Mouse (Mus musculus) adrenal gland, postnatal 14 days (tissue): ENCODE results near the gene Slc6a20a. TPM values are rescaled to one million over a fixed set of nuclear protein-coding genes. Genes with fewer than 3 reads are reported as not detected.

ENCODE experiments used
- DNase-seq: peaks from one replicate; pipeline ENCODE4 v3.0.0; 2021; ENCODE audit warnings: mixed read lengths
- total RNA-seq: library from RNA; stranded (reverse); gene quantifications from 2 replicates; pipeline ENCODE4 v1.2.3, GENCODE M21; 2021

Slc6a20a gene
- total RNA-seq, 1 experiment from 2014 or later: 0.41 TPM

DNA sequence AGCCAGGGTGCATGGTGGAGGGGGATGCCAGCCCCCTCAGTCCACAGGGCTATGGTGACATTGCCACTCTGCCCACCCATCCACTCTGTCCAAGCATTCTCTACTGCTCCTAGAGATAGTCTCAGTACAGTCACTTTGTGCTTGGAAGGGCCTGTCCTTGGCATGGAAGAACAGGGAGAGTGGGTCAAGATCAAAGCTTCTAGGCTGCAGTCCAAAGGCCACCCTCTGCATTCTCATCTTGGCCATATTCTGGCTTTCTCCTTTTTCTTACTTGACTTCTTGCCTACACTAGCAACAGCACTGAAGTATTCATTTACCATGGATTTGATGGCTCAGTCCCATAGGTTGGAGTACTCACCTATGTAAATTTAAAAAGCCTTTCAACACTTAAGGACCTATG lies 40.5 kb downstream of the Slc6a20a start:
- peak; percentile 37 for DNase-seq

DNA sequence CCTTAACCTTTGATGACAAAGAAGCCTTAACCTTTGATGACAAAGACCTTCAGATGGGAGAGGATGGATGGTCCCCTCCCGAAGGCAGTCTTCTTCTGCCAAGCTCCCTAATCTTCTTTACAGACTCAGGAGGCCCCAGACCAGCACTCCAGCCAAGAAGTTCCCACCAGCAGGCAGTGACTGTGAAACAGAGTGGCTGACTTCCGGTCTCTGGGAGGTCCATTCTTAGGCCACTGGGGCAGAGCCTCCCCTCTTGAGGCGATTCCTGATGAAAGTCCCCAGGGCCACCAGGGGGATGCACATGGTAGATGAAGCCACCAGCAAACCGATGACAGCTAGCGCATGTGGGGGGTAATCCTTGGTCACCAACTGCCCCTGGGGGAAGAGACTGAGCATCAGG lies 41.9 kb downstream of the Slc6a20a start:
- no peak for DNase-seq

DNA sequence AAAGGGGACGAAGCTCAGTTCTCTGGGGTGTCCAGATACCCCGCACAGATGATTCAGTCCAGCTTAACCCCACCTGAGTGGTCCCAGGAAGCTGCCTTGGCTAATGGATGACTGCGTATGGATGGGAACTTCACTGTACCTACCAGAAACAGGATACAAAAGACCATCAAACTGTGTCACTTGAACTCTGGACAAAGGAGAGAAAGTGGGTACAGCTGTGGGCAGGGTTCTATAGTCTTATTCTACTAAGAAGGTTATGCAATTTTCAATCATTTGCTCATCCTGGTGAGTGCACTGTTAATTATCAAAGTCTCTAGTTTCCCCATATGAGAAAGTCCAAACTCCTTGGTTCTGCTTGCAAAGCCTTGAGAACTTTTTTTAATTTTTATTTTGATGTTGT lies 45.7 kb downstream of the Slc6a20a start:
- DNase-seq: no peak

DNA sequence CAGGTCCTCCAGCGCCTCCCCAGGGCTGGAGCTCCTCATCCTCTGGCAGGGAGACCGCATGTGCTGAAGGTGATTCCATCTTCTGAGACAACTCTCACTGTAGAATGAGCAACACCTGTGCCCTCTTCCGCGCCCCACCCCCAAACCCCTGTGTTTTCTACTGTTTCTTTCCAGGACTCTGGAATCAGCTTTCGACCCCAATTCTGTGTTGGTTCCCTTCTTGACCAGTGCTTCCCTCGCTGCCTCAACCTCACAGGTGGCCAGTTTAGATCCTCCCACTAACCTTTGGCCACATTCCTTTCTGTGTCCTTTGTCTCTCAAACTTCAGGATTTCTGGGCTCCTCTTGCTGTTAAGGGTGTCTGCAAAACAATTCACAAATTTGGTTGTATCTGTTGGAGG lies 46.4 kb downstream of the Slc6a20a start, which contains the start of gene Slc6a20b:
TSS of gene Slc6a20b (minus strand) at position 285 of the 400 bp plus-strand sequence.
- DNase-seq: no peak

DNA sequence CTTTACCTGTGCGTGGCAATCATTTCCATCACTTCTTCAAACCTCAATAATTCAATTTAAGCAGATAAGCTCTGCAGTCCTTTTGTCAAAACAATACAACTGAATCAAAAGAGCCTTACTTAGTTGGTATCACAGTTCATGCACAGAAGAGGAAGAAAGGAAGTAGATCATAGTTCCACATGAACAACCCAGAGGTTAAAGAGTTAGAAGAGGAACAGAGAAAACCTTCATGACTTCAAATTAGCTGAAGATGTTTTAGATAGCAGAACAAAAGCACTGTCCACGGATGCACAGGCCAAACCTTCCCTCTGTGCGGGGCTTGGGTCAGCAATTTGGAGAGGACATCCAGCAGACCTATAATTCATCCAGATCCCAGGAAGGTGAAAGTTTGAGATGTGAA lies 47.0 kb downstream of the Slc6a20a start:
- DNase-seq: no peak

DNA sequence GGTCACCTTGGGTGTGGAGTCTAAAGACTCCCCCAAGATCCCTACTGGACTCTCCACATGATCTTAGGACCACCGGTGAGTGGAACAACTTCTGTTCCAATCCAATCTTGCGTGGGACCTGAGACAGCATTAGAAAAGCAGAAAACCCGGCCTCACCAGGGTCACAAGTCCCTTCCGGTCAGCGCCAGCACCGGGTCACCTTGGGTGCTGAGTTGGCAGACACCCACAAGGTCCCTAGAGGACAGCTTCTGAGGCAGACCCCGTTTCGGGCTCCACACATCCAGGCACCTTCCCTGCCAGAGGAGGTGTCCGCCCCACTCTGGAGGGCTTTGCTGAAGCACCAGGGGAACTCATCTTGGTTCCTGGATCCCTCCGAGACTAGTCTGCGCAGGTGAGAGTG lies 52.9 kb downstream of the Slc6a20a start:
- DNase-seq: no peak

DNA sequence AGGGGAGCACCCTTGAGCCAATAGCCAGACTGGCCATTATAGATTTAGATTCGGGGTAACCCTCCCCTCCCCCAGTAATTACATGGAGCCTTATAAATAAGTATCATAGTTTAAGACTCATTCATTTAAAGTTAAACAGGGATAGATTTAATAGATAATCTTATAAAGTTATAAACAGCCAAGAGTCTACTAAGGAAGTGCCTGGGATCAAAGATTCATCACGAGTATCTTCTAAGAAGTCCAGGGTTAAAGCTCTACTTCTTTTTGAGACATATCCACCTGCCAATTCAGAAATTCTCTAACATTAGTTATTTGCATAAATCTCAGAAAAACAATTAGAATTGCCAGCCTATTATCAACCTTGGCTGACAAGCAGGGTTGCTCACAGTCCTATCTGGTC lies 53.9 kb downstream of the Slc6a20a start:
- DNase-seq: no peak

DNA sequence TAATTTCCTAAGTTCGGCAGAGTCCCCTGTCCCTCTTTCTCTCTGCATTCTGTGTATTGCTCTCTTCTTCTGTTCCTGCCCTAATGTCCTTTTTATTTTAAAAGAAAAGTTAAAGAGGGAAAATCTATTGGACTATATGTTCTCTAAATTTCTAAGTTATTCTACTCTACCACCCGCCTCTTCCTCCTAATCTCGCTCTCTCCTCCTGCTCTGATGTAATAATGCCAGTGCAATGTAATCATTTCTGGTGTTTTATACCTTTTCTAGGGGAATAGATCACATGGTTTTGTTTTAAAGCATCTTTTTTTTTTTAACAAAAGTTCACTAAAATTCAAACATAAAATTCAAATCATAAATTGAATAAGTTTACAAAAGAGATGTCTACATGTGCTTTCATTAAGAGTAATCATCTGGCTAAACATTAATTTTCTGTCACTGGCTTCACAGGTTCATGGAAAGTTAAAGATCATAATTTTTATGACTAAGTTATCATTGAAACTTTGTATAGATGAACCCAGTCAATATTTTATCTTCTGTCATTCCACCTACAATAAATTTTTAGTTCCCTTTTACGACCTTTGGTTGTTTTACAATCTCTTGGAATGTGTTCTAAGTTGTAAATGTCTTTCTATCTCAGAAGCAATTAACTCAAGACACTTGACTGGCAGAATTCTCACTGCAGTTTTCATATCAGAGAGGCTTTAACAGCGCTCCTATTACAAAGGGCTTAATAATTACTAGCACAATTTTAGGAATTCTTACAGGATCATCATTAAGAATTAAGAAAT lies 58.2 kb downstream of the Slc6a20a start:
- no peak for DNase-seq

DNA sequence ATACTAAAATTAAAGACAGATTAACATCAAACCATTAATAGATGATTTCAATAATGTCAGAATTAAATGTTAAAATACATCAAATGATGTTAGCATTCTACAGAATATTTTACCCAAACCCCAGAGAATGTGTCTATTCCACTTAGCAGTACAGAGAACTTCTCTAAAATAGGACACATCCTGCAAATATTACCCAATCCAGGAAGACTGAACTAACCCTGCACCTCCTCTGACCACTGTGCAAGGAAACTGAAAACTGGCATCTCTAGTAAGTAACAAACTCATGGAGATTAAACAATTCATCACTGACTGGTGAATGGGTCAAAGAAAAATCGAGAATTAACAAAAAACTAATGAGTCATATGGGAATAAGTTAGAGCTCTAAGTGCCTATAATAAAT lies 77.2 kb downstream of the Slc6a20a start:
- DNase-seq: no peak

DNA sequence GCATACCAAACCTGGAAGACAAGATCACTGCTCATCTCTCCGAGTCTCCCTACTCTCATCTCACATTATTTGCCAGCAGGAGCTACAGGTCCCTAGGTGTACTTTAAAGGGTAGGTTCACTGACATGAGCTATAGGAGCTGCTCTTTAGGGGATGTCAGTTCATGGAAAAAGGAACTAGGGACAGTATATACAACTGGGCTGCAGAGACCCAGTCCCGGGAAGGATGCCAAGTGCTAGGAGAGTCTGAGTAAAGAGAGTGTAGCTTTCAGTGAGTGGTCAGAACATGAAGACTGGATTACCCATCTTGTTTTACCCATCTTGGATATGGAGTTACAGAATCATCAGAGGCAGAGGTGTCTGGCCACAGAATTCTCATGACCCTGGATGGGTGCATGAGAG lies 81.3 kb downstream of the Slc6a20a start:
- no peak for DNase-seq

DNA sequence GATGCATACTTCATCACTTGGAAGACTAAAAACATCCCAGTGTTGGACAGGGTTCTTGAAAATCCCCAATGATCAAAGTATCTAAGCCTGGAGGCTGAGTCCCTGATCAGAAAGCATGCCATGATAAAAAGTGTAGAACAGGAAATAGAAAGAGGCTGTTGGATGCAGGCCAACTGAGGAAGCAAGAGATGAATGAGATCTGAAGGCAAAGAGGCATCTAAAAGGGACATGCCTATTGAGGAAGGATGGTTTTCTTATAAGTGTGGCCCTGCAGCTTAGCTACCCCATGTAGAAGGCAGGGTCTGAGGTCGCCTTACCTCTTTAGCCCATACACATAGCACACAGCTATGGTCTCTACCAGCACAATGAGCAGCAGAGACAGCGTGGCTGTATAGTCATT lies 81.8 kb downstream of the Slc6a20a start:
- DNase-seq: no peak

DNA sequence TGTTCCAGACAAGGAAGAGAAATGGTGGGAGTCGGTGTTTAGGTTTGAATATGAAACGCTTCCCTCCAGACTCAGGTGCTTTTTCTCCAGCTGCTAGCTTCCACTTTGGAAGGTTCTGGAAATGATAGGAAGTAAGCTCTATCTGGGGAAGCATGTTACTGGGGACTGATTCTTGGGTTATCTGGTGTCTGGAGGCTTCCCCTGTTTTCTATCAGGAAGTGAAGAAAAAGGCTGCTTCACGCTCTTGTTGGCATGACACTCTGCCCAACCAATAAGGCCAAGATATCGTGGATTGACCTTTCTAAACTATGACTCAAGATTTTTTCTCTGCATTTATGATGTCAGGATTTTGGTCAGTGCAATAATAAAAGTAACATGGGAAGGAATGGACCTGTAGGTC lies 83.5 kb downstream of the Slc6a20a start:
- DNase-seq: no peak

DNA sequence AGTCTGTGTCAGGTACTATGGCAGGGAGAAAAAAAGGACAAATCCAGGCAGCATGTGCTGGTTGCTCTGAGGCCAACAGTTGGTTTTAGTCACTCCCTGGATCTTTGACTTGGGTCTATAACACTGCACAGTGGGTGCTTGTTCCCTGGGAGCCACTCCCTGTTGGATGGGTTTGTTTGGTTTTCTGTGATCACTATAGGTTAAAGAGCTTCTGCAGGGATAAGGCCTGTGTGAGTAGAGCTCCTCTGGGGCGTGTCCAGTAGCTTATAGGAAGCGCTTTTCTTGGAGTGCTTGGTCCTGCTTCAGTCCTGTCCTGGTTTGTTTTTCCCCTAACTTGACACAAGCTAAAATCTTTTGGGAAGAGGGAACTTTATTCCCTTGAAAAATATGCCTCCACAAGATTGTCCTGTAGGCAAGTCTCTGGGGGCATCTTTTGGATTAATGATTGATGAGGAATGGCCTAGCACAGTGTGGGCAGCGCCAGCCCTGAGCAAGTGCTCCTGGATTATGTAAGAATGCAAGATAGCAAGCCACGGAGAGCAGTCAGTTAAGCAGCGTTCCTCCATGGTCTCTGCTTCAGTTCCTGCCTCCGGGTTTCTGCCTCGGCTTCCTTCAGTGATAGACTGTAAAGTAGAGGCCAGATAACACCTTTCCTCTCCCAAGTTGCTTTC lies 89.3 kb downstream of the Slc6a20a start:
- DNase-seq: peak; percentile 7

Other genes with a start within 250 kb of the Slc6a20a start
- gene Limd1, start 200.2 kb downstream of the Slc6a20a start, total RNA-seq: 33.2 and 36.8 TPM in 2 replicates
- gene Sacm1l, start 149.1 kb downstream of the Slc6a20a start, total RNA-seq: 112 and 125 TPM in 2 replicates
- gene Slc6a20b, start 46.3 kb downstream of the Slc6a20a start, total RNA-seq: not detected in 2 replicates
- gene Ccr9, start 446 bp downstream of the Slc6a20a start, total RNA-seq: 0.85 and 1.1 TPM in 2 replicates
- 43.7 and 46.3 TPM in 2 replicates for gene Lztfl1, start 38.8 kb upstream of the Slc6a20a start, total RNA-seq
- gene Cxcr6, start 127.6 kb upstream of the Slc6a20a start, total RNA-seq: 0.83 TPM in 1 of 2 replicates, not detected in the other
- gene Fyco1, start 173.0 kb upstream of the Slc6a20a start, total RNA-seq: 41.8 and 42.8 TPM in 2 replicates
- 0.11 and 0.30 TPM in 2 replicates for gene Xcr1, start 183.1 kb upstream of the Slc6a20a start, total RNA-seq